Mouse (Mus musculus) forebrain, embryonic 12.5 days (tissue): Measurements from ENCODE around the gene Adamtsl1. TPM values are rescaled to one million over a fixed set of nuclear protein-coding genes. Genes with fewer than 3 reads are reported as not detected.

Experiments
- ATAC-seq: fragments of 200-750 bp; cut with Nextera tagmentation; 2 replicates; pipeline ENCODE4 v1.8.0; 2017; ENCODE audit warnings: moderate TSS enrichment; ENCODE audit not compliant: low FRiP score
- H3K27ac ChIP-seq: fragments of 300-500 bp; sonication (generic); 2 replicates; pipeline ENCODE4 v1.5.1; 2016; ENCODE audit warnings: mild to moderate bottlenecking
- H3K27me3 ChIP-seq: fragments of 300-500 bp; sonication (generic); 2 replicates; pipeline ENCODE4 v1.6.1; 2016; ENCODE audit warnings: mild to moderate bottlenecking
- H3K36me3 ChIP-seq: fragments of 300-500 bp; sonication (generic); replicated peaks from 2 replicates; pipeline ENCODE4 v1.6.1; 2016; ENCODE audit warnings: mild to moderate bottlenecking
- H3K4me1 ChIP-seq: fragments of 300-500 bp; sonication (generic); 2 replicates; pipeline ENCODE4 v1.6.1; 2016
- H3K4me2 ChIP-seq: fragments of 300-500 bp; sonication (generic); 2 replicates; pipeline ENCODE4 v1.6.1; 2016; ENCODE audit warnings: mild to moderate bottlenecking, moderate library complexity
- H3K4me3 ChIP-seq: fragments of 300-500 bp; sonication (generic); replicated peaks from 2 replicates; pipeline ENCODE4 v1.5.1; 2016; ENCODE audit warnings: mild to moderate bottlenecking
- H3K9ac ChIP-seq: fragments of 300-500 bp; sonication (generic); 2 replicates; pipeline ENCODE4 v1.6.1; 2016; ENCODE audit warnings: mild to moderate bottlenecking
- H3K9me3 ChIP-seq: fragments of 300-500 bp; sonication (generic); 2 replicates; pipeline ENCODE4 v1.6.1; 2016
- WGBS: fragments of 180-500 bp; shearing (Covaris S2); methylation state at CpG from one replicate; pipeline ENCODE4 v1.1.7; 2016; 5-methylcytosine and 5-hydroxymethylcytosine counted together
- polyA plus RNA-seq: library from polyadenylated mRNA; unstranded; fragments of >200 nt; fragmentation: Nextera tagmentation; extraction: Ambion mirVana; gene quantifications from 2 replicates; pipeline ENCODE4 v1.2.1, GENCODE M21; 2016

The Adamtsl1 gene
- polyA plus RNA-seq, 1 experiment from 2014 or later: 11.6 TPM

GRCm38 (mm10) chr4:86278546-86278945, 764.6 kb downstream of the Adamtsl1 start:
- H3K36me3 ChIP-seq: no peaks in the 10 kb centered on the region
- WGBS: 45% methylated on average over 5 of the region's 5 CpGs
- H3K4me3 ChIP-seq: no peak overlapping the region
- no peaks in the 10 kb centered on the region for H3K9me3 ChIP-seq
- H3K4me2 ChIP-seq: no peak overlapping the region
- H3K9ac ChIP-seq: no peak overlapping the region
- H3K4me1 ChIP-seq: peaks cover 11% of the 10 kb centered on the region
- H3K27me3 ChIP-seq: peaks cover 11% of the 10 kb centered on the region; the same call in 1 of the 2 replicates
- no peak for ATAC-seq
- no peak overlapping the region for H3K27ac ChIP-seq

GRCm38 (mm10) chr4:86286572-86286971, 772.6 kb downstream of the Adamtsl1 start:
- no peak overlapping the region for H3K27ac ChIP-seq
- peaks cover 6% of the 10 kb centered on the region; the same call in 1 of the 2 replicates for H3K4me1 ChIP-seq
- H3K9me3 ChIP-seq: no peaks in the 10 kb centered on the region
- no peak for ATAC-seq
- no peaks in the 10 kb centered on the region for H3K27me3 ChIP-seq
- H3K9ac ChIP-seq: no peak overlapping the region
- WGBS: 93% methylated on average over 1 of the region's 1 CpGs
- no peak overlapping the region for H3K4me2 ChIP-seq
- H3K4me3 ChIP-seq: no peak overlapping the region
- H3K36me3 ChIP-seq: no peaks in the 10 kb centered on the region

- WGBS: 93% methylated on average over 4 of the region's 4 CpGs
- no peaks in the 10 kb centered on the region for H3K36me3 ChIP-seq
- H3K4me1 ChIP-seq: peaks cover 6% of the 10 kb centered on the region; the same call in 1 of the 2 replicates
- ATAC-seq: no peak
- no peak overlapping the region for H3K9ac ChIP-seq
- H3K4me2 ChIP-seq: no peak overlapping the region
- H3K27ac ChIP-seq: no peak overlapping the region
- no peaks in the 10 kb centered on the region for H3K9me3 ChIP-seq
- H3K27me3 ChIP-seq: no peaks in the 10 kb centered on the region
- H3K4me3 ChIP-seq: no peak overlapping the region
Measured at GRCm38 (mm10) chr4:86288264-86288663, 774.3 kb downstream of the Adamtsl1 start.

- Histone ChIP-seq H3K9me3 (no peaks in the 10 kb centered on the region), H3K27ac (no peak overlapping the region), H3K4me1 (peaks cover 6% of the 10 kb centered on the region; the same call in 1 of the 2 replicates), H3K36me3 (no peaks in the 10 kb centered on the region), H3K27me3 (no peaks in the 10 kb centered on the region), H3K9ac (no peak overlapping the region), H3K4me3 (no peak overlapping the region), H3K4me2 (no peak overlapping the region)
- WGBS: 58% methylated on average over 12 of the region's 12 CpGs
- ATAC-seq: peak; percentile 14; the same call in 1 of the 2 replicates
Measured at GRCm38 (mm10) chr4:86289511-86290273, 775.7 kb downstream of the Adamtsl1 start.

GRCm38 (mm10) chr4:86294828-86295251, 780.9 kb downstream of the Adamtsl1 start:
- Histone ChIP-seq H3K27me3 (no peaks in the 10 kb centered on the region), H3K9ac (no peak overlapping the region), H3K4me3 (no peak overlapping the region), H3K4me2 (no peak overlapping the region), H3K36me3 (no peaks in the 10 kb centered on the region), H3K4me1 (peaks cover 7% of the 10 kb centered on the region), H3K27ac (no peak overlapping the region), H3K9me3 (0 out of 2 replicates have a peak, but pooled peaks cover 3% of the 10 kb centered on the region)
- WGBS: 48% methylated on average over 2 of the region's 2 CpGs
- ATAC-seq: no peak

- ATAC-seq: no peak
- 89% methylated on average over 6 of the region's 6 CpGs for WGBS
- Histone ChIP-seq H3K27ac (no peak overlapping the region), H3K9me3 (0 out of 2 replicates have a peak, but pooled peaks cover 3% of the 10 kb centered on the region), H3K36me3 (no peaks in the 10 kb centered on the region), H3K4me1 (no peaks in the 10 kb centered on the region), H3K4me2 (no peak overlapping the region), H3K4me3 (no peak overlapping the region), H3K27me3 (no peaks in the 10 kb centered on the region), H3K9ac (no peak overlapping the region)
Measured at GRCm38 (mm10) chr4:86301469-86301868, 787.5 kb downstream of the Adamtsl1 start.

- 83% methylated on average over 4 of the region's 4 CpGs for WGBS
- H3K4me1 ChIP-seq: no peaks in the 10 kb centered on the region
- no peak for ATAC-seq
- H3K27ac ChIP-seq: no peak overlapping the region
- H3K9me3 ChIP-seq: 0 out of 2 replicates have a peak, but pooled peaks cover 3% of the 10 kb centered on the region
- no peaks in the 10 kb centered on the region for H3K36me3 ChIP-seq
- no peak overlapping the region for H3K4me2 ChIP-seq
- H3K4me3 ChIP-seq: no peak overlapping the region
- no peak overlapping the region for H3K9ac ChIP-seq
- H3K27me3 ChIP-seq: no peaks in the 10 kb centered on the region
Measured at GRCm38 (mm10) chr4:86302095-86302494, 788.1 kb downstream of the Adamtsl1 start.

- no peak for ATAC-seq
- H3K9ac ChIP-seq: no peak overlapping the region
- no peaks in the 10 kb centered on the region for H3K9me3 ChIP-seq
- no peaks in the 10 kb centered on the region for H3K36me3 ChIP-seq
- no peaks in the 10 kb centered on the region for H3K27me3 ChIP-seq
- no peak overlapping the region for H3K4me2 ChIP-seq
- no peak overlapping the region for H3K27ac ChIP-seq
- no peaks in the 10 kb centered on the region for H3K4me1 ChIP-seq
- H3K4me3 ChIP-seq: no peak overlapping the region
Measured at GRCm38 (mm10) chr4:86306753-86307152, 792.8 kb downstream of the Adamtsl1 start.

- H3K4me1 ChIP-seq: no peaks in the 10 kb centered on the region
- ATAC-seq: no peak
- no peak overlapping the region for H3K4me3 ChIP-seq
- H3K9ac ChIP-seq: no peak overlapping the region
- no peak overlapping the region for H3K4me2 ChIP-seq
- no peaks in the 10 kb centered on the region for H3K27me3 ChIP-seq
- H3K36me3 ChIP-seq: no peaks in the 10 kb centered on the region
- H3K27ac ChIP-seq: no peak overlapping the region
- WGBS: 87% methylated on average over 2 of the region's 2 CpGs
- no peaks in the 10 kb centered on the region for H3K9me3 ChIP-seq
Measured at GRCm38 (mm10) chr4:86309178-86309577, 795.2 kb downstream of the Adamtsl1 start.

- Histone ChIP-seq H3K27ac (no peak overlapping the region), H3K4me3 (no peak overlapping the region), H3K9me3 (no peaks in the 10 kb centered on the region), H3K4me2 (no peak overlapping the region), H3K36me3 (no peaks in the 10 kb centered on the region), H3K9ac (no peak overlapping the region), H3K4me1 (no peaks in the 10 kb centered on the region), H3K27me3 (no peaks in the 10 kb centered on the region)
- ATAC-seq: no peak
- 69% methylated on average over 7 of the region's 7 CpGs for WGBS
Measured at GRCm38 (mm10) chr4:86310806-86311730, 797.1 kb downstream of the Adamtsl1 start.

GRCm38 (mm10) chr4:86312366-86312765, 798.4 kb downstream of the Adamtsl1 start:
- Histone ChIP-seq H3K27ac (no peak overlapping the region), H3K9ac (no peak overlapping the region), H3K4me2 (no peak overlapping the region), H3K9me3 (no peaks in the 10 kb centered on the region), H3K4me3 (no peak overlapping the region), H3K36me3 (no peaks in the 10 kb centered on the region), H3K27me3 (no peaks in the 10 kb centered on the region), H3K4me1 (no peaks in the 10 kb centered on the region)
- no peak for ATAC-seq
- WGBS: 90% methylated on average over 2 of the region's 2 CpGs

- H3K36me3 ChIP-seq: no peaks in the 10 kb centered on the region
- WGBS: 70% methylated on average over 3 of the region's 3 CpGs
- no peak overlapping the region for H3K4me2 ChIP-seq
- no peak overlapping the region for H3K4me3 ChIP-seq
- no peaks in the 10 kb centered on the region for H3K4me1 ChIP-seq
- ATAC-seq: no peak
- H3K27me3 ChIP-seq: no peaks in the 10 kb centered on the region
- no peak overlapping the region for H3K9ac ChIP-seq
- no peaks in the 10 kb centered on the region for H3K9me3 ChIP-seq
- H3K27ac ChIP-seq: no peak overlapping the region
Measured at GRCm38 (mm10) chr4:86314442-86314841, 800.5 kb downstream of the Adamtsl1 start.
